Mouse (Mus musculus) liver, adult (tissue): ENCODE data around the gene Gm11037.

Experiments
- GATA4 ChIP-seq: IDR thresholded peaks from 2 replicates; pipeline ENCODE4 v1.6.1; 2014; ENCODE audit warnings: mild to moderate bottlenecking, low read length; ENCODE audit not compliant: insufficient replicate concordance

Gm11037 gene

DNA sequence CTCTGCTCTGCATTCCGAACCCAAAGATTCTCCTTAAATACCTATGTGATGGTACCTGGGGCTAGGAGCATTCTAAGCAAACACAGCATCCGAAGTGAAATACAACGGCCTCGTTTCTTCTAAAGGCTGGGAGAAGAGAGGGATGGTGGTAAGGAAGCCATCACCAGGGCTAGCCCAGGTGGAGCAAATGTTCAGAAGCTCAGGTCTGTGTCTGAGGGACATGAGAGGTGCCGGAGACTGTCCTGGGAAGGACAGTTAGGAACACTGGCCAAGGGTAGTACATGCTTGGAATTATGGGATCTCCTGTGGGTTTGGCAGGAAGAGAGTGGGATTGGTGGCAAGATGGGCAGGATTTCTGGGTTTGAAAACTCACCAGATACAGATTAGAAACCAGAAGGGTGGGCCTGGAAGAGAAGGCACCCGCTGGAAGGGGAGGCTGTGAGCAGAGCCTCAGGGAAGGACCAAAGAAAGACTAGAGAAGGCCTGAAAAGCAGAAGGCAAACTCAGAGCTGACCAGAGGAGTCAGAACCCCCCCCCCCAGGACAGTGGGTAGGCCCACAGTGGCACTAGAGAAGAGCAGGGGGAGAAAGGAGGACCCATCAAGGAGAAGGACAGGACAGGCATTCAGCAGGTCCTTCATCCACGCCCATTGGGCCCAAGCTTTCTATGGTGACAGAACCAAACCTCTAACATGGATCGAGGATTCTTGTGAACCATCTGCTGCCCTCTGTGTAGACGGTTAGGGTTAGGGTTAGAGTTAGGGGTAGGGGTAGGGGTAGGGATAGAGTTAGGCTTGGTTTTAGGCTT lies 7.9 kb upstream of the Gm11037 start:
- no peak for TF ChIP-seq GATA4

DNA sequence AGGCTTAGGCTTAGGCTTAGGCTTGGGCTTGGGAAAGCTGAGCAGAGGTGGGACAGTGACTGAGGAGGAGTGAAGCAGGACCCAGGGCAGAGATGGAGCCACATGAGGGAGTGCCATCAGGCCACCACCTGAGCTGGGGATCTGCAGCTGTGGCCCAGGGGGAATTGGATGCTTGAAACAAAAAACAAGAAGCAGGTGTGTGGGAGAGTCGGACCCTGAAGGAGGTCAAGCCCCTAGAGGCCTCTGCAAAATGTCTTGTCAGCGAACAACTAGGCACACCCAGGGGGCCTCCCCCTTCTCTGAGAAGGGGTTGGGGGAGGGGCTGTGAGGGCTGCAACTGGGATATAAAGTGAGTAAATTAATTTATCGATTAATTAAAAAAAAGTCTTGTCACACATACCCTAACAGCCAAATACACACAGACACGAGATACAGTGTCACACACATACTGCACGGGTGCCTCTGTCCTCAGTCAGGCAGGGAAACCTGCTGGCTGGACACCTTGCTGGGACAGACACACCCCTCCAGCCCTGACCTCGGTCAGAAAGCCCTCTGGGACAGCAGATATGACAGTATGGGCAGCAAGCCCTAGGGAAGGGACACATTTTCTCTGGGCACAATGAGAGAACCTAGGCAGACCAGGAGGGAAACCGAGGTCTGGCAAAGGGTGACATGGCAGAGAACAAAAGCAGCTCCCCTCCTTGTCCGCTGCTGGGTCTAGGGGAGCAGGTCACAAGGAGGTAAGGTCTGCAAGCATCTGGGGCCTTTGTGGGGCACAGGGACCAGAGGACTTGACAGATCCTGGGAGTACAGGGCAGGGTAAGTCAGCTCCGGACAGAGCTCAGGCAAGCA lies 7.1 kb upstream of the Gm11037 start:
- no peak for TF ChIP-seq GATA4

DNA sequence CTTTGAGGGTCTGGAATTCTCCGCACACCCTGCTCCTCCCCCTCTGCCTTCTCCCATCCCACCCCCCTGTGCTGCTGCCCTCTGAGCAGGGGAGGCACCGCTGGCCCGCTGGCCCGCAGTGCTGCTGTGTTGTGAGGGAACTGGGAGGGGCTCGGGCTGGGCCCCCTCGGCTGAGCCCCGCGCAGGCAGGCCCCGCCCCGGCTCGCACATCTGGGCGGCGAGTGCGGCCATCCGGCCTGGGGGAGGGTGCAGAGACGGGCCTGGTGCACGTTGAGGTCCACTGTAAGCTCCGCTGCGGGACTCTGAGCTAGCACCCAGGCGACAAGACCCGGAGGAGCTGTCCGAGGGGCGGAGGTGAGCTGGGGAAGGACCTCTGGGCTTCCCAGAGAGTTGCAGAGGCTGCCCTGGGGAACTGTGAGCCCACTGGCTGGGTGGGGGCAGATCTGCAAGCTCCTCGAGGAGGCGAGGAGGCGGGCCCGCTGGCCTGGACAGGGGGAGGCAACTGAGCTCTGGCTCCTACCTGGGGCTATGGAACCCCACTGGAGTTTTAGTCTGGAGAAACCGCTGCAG lies 6.1 kb upstream of the Gm11037 start, which contains the start of gene Hspa12b:
TSS of gene Hspa12b (plus strand) at position 120 of the 570 bp plus-strand sequence.
- TF ChIP-seq GATA4 = no peak

DNA sequence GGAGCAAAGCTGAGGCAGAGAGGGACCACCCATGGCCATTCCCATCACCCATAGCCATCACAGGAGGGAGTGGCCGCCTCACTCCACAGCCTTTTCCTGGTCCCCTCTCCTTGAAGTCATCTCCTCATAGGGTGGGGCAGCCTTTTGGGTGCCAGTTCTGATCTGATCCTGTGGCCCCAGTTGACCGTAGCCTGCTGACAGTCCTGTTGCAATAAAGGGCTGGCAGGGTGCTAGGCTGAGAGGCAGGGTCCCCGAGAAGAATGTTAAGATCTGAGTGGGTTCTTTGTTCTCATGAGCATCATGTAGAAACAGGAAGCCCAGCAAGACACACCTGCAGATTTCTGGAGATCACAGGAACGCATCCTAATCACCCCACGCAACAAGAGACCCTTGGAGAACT lies 5.1 kb upstream of the Gm11037 start:
- no peak for TF ChIP-seq GATA4

DNA sequence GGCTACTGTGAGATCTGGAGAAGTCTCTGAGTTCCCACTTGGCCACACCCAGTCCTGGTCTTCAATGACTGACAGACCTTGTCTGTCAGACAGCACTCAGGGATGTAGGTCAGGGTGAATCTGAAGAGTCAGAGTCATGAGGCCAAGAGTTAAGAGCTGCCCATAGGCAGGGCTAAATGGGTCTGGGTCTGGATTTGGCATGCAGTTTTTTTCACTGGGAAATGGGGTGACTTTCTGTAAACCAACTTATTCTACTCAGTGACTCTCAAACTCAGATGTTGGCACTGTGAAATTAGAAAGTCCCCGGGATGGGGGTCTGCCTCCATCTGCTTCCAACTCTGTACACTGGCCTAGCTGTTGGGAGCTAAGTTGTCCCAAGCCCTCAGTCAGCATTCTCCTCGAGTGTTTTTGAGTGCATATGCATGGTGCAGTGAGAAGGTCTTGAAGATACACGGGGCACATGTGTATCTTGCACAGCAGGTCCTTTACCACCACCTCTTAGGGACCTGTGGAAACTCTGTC lies 4.6 kb upstream of the Gm11037 start:
- TF ChIP-seq GATA4 = no peak

DNA sequence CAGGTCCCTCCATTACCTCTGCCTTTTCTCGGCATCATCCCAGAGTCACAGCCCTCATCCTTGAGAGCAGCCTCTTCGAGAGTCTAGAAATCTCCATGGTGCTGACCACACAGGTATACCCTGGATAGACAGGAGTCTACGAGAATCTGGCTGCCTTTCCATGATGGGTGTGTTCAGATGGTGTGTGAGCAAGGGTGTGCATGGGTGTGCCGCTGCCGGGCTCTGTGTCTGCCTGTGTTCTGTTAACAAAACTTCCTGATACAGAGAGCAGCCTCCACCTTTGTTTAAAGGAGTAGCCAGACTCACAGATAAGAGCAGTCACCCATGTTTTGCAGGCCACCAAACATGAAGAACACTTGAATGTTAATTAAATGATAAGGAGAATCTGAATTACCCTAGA lies 3.5 kb upstream of the Gm11037 start:
- no peak for TF ChIP-seq GATA4

DNA sequence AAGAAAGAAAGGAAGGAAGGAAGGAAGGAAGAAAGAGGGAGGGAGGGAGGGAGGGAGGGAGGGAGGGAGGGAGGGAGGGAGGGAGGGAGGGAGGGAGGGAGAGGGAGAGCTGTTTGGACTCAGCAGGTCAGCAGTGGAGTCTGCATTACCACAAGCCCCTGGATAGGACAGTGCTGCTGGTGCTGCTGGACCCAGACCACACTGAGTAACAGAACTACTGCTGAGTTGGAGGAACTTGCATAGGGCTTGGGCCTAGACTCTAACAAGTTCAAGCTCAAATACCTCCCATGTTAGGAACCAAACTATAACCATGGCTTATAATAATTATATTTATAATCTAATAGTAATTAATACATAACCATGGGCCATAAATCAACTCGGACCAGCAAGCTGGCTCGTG lies 2.4 kb upstream of the Gm11037 start:
- TF ChIP-seq GATA4 = no peak

DNA sequence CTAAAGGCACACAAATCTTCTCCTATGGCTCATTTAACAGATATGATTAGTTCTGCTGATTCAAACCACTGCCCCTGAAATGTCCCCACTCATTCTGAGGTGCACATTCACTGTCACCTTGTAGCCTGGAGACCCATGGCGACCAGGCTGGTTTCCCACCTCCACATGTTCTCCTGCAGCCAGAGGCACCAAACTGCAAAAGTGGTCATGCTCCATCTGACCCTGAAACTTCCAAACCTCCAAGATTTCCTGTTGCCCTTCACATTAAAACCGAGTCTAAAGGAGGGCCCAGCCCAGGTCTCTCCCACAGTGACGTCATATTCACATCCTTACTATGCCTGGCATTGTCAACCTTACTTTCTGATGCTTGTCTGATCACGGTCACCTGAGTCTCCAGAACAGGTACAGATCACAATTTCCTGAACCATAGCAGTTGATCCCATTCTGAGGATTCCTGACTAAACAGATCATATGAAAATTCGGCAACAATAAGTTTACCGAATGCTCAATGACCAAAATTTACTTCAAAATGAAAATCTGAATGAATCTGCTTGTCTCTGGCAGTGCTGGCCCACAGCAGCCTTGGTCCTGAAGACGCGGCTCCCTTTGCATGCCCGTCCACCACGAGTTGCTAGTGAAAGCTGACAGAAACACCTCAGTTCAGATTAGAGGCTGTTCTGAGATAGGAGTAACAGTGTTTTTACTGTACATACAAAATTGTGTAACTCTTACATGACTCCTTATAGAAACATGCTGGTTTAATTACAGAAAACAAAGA lies 997 bp upstream of the Gm11037 start:
- TF ChIP-seq GATA4 = no peak

DNA sequence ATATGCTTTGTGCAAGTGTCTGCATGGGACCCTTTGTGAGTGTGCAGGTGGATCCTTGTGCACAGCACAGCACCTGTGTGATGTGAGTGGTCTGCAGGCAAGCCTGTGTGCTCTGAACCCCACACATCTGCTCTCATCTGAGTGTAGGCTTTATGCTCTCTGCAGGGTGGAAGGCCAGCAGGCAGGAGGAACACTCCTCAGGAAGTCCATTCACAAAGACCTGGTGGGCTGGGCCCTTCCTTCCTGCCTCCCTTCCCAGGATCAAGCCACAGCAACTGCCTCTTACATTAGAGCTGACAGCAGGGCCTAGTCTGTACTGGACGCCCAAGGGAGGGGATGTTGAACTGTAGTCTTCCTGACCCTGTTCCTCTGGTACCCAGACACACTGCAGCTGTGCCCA lies 1.1 kb downstream of the Gm11037 start:
- TF ChIP-seq GATA4 = no peak; the same call in 1 of the 2 replicates

DNA sequence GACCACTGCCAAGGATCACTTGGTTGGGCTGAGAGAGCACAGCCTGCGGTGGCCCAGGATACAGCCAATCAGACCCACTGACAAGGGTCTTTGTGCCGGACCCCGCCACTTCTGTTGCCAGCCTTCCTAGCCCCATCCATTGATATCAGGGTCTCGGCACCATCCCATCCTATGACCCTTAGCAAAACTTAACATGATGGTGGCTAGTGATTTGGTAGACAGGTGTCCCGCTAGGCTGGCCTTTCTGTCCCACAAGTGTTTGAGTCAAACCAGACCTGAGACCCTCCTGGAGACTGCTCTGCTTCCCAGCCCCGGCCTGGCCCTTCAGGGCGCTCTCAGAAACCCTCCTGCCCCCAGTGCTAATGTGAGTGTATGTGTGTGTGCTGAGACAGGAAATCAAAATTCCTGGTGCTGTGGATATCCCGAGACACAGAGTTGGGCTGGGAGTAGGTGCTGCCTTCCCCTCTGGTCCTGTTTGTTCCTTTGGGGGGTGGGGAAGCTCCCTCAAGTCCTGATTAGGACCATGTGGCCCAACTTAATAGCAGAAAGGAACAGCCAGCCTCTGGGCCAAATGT lies 1.6 kb downstream of the Gm11037 start:
- no peak for TF ChIP-seq GATA4

DNA sequence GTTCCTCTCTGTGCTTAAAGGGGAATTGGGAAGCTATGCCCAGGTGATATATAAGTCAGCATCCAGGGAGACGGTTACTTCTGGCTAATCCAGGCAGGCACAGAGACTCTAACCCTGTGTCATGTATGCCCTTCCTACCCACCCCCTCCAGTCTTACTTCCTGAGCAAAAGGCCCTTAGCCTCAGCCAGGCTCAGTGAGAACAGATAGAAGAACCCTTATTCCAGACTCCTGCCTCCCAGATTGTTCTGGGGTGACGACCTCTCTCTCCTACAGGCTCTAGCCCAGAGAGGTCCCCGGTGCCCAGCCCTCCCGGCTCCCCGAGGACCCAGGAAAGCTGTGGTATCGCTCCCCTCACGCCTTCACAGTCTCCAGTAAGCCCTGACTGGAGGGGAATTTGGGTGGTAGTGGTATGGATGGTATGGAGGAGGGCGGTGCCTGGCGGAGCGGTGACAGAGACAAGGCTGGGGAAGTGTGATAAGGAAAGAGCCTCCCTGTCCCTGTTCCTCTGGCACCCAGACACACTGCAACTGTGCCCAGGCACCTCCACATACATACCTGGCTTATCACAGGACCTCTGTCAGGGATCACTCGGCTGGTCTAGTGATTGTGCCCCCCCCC lies 2.3 kb downstream of the Gm11037 start:
- no peak for TF ChIP-seq GATA4

DNA sequence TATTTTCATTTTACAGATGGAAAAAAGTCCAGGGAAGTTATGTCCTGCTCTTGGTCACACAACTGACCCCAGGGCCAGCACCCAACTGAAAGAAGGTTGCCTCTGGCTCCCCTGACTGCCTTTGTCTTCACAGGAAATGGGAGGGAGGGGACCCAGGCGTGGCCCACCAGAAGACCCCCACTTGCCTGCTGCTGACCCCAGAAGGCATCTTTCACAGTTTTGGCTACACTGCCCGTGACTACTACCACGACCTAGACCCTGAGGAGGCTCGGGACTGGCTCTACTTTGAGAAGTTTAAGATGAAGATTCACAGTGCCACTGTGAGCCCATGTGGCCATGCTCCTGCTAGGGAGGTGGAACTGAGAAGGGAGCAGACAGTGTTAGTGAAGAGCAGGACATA lies 5.0 kb downstream of the Gm11037 start:
- TF ChIP-seq GATA4 = no peak

DNA sequence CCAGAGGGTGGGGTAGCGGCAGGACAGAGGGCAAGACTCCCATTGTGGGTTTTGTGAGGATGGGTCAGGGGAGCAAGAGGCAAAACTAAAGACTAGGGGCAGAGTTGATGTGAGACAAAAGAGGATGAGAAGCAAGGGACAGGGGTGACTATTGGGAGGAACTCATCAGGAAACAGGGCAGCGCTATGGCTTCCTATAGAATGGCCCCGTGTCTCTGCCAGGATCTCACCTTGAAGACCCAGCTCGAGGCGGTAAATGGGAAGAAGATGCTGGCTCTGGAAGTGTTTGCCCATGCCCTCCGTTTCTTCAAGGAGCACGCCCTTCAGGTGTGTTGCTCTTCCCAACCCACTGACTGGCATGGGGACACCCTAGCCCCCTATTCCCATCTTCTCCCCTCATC lies 5.5 kb downstream of the Gm11037 start:
- no peak for TF ChIP-seq GATA4

DNA sequence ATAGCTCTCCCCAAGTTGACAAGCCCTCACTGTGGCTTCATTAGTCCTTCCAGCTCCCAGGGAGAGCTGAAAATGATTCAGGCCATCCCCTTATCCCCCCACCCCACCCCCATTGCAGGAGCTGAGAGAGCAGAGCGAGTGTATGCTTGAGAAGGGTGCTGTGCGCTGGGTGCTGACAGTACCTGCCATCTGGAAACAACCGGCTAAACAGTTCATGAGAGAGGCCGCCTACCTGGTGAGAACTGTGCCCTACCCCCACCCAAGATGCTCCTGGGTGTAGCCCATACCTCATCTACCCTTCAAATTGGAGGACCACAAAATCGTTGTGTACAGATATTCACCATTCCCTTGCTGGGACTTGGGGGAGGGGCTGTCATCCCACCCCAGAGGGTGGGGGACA lies 6.0 kb downstream of the Gm11037 start:
- TF ChIP-seq GATA4 = no peak
